Mouse (Mus musculus) left cerebral cortex, adult 18-20 months (tissue): ENCODE measurements around the gene Ift80. TPM values are rescaled to one million over a fixed set of nuclear protein-coding genes. Genes with fewer than 3 reads are reported as not detected.
"Not testable (repeated sequence)": the region's sequence is repeated elsewhere in the genome, so short reads cannot be mapped to it uniquely, and the experiment has no call there.

ENCODE experiments used
- DNase-seq, 2 experiments: peaks; one replicate each; pipeline ENCODE4 v3.0.0; 2021 to 2022; ENCODE audit warnings: low spot score in 2 of 2, mixed read lengths in 1 of 2
- total RNA-seq, 2 experiments: library from RNA; stranded (reverse); gene quantifications; 2 replicates each; pipeline ENCODE4 v1.2.3; 2021

Gene Ift80
- total RNA-seq, 2 experiments from 2014 or later = 21.3 to 25.4 TPM

DNA sequence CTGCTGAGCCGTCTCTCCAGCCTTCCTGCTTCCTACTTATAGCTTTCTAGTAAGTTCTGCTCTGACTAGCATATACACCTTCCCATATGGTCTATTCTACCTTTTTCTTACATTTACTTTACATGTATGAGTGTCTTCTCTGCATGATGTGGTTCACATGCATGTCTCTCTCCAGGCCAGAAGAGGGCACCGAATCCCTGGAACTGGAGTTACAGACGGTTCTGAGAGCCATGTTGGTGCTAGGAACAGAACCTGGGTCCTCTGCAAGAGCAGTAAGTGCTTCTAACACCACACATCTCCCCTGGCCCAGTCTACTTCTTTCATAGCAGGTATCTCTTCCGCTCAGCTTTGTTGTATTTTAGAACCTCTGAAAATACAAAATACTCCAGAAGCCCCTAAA, 1.6 kb downstream of the Ift80 start:
- DNase-seq = no peak

DNA sequence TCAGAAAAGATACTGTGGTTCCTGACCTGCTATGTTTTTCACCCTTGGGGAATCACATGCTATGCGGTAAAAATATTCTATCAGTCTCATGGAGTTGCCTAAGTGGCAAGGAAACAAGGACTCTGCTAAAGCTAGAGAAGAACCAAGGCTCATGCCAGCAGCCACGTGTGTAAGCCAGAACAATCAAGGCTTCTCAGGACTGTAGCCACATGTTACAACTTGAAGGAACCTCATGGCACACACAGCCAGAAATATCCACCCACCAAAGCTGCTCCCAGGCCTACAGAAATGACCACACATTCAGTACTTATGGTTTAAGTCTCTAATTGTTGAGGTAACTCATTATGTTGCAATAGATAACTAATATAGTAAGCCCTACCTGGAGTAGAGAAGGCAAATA, 17.8 kb downstream of the Ift80 start:
- DNase-seq = no peak

DNA sequence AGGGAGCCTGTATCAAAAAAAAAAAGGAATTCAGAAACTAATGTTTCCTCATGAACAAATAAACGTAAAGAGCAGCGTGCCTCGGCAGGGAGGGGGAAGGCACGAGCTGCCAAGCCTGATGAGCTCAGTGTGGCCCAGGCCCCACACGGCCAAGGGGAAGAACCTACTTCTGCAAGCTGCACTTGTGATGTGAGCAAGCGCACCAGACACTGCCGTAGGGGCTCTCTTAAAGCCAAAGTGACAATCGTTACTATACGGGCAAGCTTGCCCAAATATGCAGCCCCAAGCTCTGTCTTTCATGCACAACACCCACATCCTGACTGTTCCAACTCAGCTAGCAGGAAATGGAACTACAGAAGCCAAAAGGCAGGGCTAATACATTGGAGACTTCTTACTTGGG, 23.5 kb downstream of the Ift80 start:
- no peak for DNase-seq

DNA sequence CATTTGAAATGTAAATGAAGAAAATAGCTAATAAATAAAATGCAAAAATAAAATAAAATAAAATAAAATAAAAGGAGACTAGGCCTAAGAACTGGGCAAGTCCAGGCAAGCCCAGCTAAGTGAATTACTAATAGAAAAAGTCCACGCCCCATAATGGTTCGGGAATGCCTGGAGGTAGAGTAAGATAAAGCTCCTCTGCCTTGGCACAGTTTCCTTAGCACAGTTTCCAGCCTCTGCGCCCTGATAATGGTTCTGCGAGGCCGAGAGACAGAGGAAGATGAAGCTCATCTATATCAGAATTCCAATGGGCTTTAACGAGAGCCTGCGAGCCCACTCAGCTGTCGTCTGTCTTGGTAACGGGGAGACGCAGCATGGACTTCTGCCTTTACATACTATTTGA, 25.2 kb downstream of the Ift80 start:
- DNase-seq = no peak

DNA sequence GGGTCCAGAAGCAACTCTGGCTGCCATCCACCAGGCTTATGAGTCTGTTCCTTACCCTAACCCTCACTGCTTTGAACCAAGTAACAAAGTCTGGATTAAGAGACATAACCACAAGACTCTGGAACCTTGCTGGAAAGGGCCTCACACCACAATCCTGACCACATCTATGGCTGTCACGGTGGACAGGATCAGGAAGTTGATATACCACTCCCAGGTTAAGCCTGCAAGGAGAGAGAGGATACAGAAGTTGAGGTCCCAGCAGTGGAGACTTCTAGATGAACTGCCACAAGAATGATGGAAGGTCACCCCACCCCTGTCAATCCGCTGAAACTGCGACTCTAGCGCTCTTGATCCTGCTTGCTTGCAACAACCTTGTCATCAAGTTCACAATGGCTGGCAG, 26.7 kb downstream of the Ift80 start:
- DNase-seq = no peak

DNA sequence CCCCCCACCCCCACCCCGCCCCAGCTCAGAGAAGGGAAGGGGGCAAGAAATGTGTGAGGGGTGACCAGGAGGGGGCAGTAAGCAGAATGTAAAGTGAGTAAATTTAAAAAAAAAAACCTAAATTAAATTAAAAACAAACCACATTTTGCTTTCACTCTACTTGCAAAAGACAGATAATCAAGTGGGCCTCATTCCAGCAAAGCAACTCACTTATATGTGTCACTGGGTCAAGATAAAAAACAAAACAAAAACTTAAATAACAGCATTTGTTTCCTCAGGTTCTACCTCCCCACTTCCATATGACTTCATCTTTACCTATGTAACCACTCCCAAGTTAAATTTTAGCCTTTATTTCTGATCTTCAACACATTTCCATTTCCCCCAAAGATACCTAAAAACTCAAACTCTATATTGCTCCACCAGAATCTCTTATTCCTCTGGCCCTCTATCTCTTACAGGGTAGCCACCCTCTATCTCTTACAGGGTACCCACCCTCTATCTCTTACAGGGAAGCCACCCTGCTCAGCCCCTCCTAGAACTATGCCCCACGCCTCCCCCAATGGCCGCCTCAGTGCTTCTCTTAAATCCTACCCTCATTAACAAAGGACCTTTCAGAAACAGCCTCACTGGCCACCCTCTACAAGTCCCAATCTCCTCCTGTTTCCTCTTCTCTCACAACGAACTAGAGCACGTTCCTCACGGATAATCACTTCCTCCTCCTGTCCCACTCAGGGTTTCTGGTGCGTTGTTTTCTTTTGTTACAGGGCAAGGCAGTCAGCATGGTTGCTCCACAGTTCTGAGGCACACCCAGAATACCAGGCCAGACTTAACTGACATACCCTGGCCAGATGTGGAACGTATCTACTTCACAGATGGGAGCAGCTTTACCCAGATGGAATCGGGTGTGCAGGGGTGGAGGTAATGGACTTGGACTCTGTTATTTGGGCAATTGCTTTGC, 28.6 kb downstream of the Ift80 start:
- DNase-seq = no peak

DNA sequence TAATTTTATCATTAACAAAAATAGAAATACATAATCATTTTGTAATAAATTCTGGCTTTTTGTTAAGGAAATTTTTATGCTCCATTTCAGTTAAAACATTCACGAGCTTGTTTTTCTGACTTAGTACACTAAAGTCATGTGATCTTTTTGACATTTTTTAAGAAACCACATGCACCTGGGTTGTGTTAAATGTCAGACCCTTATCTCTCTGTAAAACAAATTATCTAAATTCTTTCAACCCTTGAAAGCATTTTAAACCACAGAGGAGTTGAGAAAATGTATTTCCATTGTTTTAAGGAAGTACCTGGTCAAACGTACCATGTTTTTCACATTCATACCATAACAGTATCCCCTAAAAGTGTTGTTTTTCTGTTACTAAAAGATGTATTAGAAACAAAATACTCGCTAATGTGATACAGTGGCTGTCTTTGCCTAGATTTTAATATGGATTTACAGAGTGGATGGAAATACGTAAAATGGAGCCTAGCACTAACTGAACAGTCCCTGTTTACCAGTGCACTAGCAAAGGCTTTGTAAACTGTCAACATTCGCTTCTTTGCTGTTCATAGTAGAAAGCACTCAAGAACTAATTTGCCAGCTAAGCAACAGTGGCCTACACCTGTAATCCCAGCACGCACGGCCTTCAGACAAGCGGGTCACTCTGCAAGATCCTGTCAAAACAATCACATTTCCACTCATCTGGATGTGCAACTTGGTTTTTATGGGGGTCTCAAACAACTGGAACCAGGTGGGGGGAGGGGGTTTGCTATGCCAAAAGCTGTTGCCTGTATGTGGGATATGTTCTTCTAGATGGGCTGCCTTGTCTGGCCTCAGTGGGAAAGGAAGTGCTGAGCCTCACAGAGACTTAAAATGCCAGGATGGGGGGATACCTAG, 29.5 kb downstream of the Ift80 start:
- no peak for DNase-seq

DNA sequence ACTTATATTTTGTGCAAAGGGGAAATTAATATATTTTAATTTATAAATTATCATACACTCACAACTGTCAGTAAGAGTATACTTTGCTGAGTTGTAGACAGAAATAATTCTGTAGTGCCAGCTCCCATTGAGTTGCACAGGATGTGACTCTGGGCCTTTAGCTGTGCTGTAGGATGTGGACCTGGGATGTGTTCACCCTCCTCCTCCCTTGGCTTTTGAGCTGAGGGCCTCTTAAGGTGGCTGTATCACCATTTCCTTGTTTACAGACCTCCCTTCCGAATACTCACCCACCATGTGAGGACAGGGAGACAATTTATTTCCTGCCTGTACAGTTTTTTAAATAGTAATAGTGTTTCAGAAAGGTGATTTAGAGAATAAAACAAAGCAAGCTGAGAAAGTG, 30.8 kb downstream of the Ift80 start:
- DNase-seq = no peak

DNA sequence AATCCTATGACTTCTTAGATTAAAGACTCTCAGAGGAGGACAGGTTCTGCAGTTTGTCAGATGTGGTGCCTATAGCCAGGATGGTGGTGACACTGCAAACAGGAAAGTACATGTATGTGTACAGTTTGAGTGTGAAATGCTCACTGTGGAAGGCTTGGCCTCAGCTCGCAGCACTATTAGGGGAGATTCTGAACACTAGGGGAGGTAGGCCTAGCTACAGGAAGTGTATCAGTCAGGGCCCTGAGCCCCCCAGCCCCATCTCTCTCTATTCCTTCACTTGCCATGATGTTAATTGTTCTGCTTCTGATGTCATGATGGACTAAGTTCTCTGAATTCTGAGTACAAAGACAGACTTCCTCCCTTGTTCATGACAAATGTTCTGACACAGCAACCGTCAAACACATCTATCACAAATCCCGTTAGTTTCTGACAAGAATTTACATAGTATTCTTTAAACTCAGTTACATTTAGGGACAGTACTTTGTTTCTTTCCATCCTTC, 35.2 kb downstream of the Ift80 start:
- DNase-seq = no peak

DNA sequence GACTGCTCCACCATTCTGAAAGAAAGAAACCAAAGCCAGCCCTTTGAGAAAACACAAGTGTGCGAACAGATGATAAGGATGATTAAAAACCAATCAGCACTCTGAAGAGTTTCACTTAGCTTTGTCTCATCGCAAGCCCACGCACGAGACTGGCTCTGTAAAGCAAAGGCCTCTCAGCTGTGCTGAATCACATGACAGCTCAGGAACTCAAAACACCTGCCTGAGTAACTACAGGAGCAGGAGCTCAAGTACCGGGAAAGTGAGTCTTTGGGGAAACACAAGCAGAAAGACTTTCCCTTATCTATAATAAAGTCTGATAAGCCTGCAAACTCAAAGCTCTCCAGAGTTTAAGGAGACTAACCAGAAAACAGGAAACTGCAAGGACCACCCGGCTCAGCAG, 37.0 kb downstream of the Ift80 start:
- no peak for DNase-seq

DNA sequence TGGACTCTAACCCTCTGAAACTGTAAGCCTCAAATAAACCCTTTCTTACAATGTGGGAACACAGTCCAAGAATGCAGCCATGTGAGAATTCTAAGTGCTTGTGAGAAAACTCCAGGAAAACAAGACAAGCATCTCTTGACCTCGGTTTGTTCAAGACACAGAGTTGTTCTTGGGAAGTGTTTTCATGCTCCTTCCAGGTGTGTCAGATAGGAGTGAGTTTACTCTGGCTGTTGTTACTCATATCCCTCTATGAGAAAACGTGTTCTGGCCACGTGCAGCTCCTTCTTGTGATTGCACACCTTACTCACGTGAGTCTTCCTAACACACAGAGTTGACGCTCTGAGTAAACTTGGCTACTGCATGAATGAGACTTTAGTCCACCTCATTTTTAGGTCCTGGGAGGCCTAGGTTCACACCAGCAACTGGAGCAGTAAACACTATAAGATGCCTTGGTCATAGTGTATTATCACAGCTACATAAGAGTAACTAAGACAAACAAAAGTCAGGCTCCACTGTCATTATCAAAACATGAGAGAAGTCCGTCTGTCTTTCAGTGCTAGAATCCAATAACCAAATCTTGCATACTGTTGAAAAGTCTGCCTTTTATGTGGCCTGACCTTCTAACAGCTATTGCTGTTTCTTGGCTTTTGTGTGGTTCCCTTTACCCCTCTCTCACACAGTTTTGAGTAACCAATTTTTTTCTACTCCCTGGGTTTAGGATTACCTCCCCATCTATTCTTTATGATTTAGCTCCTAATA, 37.7 kb downstream of the Ift80 start:
- DNase-seq = no peak

DNA sequence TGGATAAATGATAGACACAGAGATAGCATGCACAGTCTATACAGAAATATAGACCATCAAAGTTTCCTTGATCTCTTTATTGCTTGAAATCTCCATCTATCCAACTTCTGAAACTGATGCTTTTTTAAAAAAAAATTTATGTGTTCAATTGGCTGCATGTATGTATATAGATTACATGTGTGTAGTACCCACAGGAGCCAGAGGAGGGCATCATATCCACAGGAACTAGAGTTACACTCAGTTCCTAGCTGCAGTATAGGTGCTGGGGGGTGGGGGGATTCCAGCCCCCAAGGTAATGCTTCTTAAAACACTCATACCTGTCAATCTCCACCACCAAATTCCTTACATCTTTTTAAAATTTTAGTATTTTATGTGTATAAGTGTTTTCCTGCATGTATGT, 39.7 kb downstream of the Ift80 start:
- DNase-seq = no peak

DNA sequence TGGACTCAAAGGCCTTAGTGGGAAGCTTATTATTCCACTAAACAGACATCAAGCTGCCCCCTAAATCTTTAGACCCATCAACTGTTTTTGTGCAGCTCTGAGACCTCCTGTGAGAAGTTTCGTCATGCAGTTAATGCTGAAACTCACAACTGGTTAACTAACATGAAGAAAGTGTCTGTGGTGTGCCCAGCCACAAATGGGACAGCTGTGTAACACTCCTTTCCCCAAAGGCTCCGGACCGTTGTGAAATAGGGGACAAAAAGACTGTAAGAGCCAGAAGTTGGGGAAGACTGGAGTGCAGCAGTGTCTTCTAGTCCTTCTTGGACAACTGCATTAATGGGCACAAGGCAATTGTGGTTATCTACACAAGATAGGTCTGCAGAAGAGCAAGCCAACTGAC, 47.0 kb downstream of the Ift80 start:
- no peak for DNase-seq

DNA sequence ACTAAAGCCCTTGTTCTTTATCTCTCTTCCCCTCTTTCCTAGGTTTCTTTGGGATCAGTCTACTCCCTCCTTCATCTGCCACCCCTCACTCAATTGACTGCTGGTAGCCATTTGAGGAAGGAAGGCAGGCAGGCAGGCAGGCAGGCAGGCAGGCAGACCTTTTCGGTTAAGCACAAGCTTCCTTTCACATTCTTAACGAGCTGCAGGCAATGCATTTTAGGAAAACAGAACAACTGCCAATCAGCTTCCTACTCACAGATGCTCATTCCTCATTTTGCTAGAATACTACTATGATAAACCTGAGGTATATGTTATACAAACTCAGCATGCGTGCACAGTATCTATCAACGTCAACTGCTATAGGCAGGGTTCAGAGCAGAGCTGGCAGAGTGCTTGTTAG, 47.9 kb downstream of the Ift80 start:
- no peak for DNase-seq

DNA sequence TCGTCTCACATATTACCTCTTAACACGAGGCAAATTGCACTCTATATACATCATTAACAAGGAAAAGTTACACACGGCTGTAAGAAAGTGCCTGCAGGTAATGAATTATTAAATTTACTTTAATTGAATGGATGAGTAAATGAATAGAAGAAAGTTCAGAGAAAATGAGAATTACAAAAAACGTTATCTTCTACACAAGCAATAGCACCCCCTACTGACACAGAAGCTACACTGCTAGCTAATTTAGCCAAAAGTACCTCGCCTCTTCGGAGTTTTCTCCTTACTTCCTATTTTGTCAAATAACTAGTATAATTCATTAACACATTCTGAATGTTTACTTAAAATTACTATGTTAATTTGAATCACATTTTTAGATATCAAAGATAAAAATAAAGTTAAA, 49.9 kb downstream of the Ift80 start:
- peak in 1 of 2 experiments; percentile 18 for DNase-seq

DNA sequence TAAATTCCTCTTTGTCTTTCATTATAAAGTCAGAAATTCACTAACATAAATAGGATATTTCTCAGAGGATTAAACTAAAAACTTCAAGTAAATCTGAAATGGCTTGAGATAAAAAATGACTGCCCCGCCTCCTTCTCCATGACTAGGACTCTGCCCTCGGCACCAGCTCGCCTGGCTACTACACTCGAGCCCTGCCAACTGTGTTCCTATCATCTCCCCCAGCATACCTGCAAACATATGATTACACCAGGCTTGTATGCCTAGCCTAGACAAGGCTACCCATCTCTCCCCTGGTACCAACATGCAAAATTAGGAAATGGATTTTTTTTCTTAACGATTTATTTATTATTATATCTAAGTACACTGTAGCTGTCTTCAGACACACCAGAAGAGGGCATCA, 51.7 kb downstream of the Ift80 start:
- DNase-seq = no peak

DNA sequence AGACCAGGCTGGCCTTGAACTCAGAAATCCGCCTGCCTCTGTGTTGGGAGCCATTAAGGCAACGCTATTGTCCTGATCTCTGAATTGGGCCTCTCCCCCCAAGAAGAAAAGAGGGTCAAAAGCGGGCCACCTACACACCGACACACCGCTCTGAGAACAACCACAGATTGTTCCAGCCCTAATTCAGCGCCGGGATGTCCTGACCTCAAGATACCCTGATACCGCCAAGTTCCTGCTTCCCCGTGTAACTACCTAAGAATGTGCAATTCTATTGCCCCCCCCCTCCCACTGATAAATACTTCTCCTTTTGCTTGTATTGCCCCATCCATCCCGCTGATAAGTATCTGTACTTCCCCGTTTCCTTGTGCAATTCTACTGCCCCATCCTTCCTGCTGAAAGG, 52.4 kb downstream of the Ift80 start:
- not testable (repeated sequence) for DNase-seq

DNA sequence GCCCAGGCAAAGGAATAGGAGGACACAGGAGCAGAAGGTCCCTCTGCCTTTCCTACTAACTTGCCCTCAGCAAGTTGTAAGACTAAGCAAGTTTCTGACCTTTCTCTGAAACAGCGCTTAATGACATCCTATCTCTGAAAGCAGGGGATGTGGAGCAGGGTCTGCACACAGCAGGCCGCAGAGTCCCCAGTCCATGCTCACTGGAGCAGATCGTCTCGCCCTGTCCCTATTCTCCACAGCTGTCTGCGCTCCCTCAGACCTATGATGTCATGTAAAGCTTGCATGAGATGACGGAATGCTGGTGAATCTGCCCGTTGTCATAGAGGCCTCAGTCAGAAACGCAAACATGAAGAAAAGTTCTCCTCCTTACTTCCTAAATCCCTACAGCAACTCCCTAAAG, 55.0 kb downstream of the Ift80 start:
- no peak for DNase-seq

DNA sequence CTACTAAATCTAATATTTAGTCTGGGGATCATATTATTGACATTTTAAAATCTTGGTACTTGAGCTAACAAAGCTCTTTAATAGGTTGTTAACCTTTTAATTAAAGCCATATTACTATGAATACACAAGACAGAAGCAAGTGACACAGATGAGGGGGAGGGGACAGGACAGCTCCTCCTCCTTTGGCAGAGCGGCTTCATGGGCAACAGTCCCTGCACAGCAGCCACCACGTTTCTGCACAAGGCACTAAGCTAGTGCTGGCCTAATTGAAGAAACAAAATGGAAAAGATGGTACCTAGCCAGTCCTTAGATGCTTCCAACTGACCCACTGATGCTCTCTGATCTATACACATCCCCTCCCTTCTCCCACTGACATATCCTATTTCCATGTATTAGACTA, 55.5 kb downstream of the Ift80 start:
- no peak for DNase-seq

DNA sequence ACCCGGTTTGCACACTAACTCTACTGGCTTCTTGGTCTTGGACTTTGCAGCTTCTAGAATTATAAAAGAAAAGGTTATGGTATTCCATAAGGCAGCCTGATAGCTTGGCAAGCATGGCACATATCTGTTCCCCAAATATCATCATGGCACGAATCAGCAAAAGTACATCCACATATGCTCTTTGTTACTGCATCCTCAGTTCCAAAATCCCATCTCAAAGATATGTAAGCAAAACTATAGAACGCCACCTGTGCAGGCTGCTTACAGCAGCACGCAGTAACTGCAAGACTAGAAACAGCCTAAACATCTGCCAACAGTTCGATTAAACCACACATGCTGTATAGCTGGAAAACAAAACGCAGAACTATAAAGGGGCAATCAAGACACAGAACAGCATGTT, 62.5 kb downstream of the Ift80 start:
- no peak for DNase-seq

DNA sequence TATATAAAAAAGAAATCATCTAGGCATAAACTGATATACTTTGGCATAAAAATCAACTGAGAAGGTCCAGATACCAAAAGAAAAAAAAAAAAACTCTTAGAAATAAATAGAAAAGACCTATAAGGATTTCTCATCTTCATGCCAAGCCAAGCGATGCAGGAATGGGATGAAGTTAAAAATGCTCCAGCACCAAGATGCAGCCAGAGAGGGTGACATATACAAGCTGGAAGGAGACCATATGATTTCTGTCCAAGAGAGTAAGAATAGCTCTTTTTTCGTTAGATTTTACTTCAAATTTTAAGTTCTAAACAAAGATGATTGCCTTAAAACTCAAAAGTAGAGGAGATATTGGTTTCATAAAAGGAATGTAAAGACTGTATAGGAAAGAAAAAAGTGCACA, 64.1 kb downstream of the Ift80 start:
- no peak for DNase-seq
